Comparison of ENCODE assay signal across 8 mouse cellular contexts in the genomic region with DNA sequence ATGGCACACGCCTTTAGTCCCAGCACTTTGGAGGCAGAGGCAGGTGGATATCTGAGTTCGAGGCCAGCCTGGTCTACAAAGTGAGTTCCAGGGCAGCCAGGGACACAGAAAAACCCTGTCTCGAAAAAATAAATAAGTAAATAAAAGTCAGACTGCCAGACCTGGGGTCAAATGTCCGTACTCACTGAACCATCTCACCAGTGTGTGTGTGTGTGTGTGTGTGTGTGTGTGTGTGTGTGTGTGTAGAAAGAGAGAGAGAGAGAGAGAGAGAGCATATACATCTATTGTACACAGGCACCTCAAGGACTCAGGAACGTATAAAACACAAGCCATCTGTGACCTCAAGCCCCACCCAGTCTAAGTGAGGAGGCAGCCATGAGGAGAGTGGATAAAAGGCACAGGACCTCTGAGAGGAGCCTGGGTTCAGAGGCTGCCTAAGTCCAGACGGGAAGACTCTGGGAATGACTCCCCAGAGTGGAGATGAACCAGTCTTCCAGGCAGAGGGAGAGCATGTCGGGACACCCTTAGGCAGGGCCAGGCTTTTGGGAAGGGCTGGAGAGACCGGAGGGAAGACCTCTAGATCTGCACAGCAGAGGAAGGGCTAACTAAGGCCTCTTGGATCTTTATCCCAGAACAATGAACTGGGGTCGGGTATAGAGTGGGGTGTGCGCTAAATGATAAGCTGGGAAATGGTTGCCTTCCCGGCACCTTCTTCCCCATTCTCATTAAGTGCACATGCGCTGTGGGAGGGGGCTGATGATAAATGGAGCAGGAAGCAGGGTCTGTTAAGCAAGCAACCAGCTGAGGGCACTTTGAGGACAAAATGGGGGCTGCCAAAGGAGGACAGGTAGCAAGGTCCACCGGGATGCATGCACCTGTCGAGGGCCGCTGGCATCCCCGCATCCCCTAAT. TPM values are rescaled to one million over a fixed set of nuclear protein-coding genes. Genes with fewer than 3 reads are reported as not detected.
A peak's percentile ranks its signal among the peaks of the same experiment; 100 is the strongest.
DNase-seq lines count a peak whose midpoint lies in the region; ATAC-seq and TF ChIP-seq lines count a peak whose summit lies in the region.

No protein-coding gene starts in this region.

- H3K9ac ChIP-seq in hindbrain, postnatal 0 days (replicated peaks; ENCODE audit: low read length), result peak overlapping the region; percentile 33
- peak overlapping the region; percentile 31; the same call in 1 of the 2 replicates for H3K9ac ChIP-seq in liver, embryonic 11.5 days (ENCODE audit: low read depth, low read length)

- H3K4me3 ChIP-seq in E14TG2a.4 (replicated peaks; ENCODE audit: low read length), result peak overlapping the region; percentile 66
- H3K4me3 ChIP-seq in hindbrain, postnatal 0 days (ENCODE audit: low read length), result 0 out of 2 replicates have a peak overlapping the region, but pooled peaks have one; percentile 13
- H3K4me3 ChIP-seq in liver, embryonic 11.5 days (ENCODE audit: low read depth, low read length), result peak overlapping the region; percentile 24; the same call in 1 of the 2 replicates

- no peak for TF ChIP-seq CTCF in E14TG2a.4 (conservative IDR thresholded peaks at IDR 0.05; ENCODE audit: low read length)
- TF ChIP-seq CTCF in hindbrain, postnatal 0 days (IDR thresholded peaks at IDR 0.05; ENCODE audit: low read depth), result no peak

- peak overlapping the region; percentile 47 for H3K4me2 ChIP-seq in hindbrain, postnatal 0 days (ENCODE audit: low read depth, low read length)
- H3K4me2 ChIP-seq in liver, embryonic 11.5 days, result peak overlapping the region; percentile 63

- H3K9me3 ChIP-seq in E14TG2a.4 (ENCODE audit: low read length), result no peaks in the 10 kb centered on the region
- H3K9me3 ChIP-seq in hindbrain, postnatal 0 days (ENCODE audit: low read length), result no peaks in the 10 kb centered on the region
- no peaks in the 10 kb centered on the region for H3K9me3 ChIP-seq in liver, embryonic 11.5 days (ENCODE audit: control insufficient read depth, low read length)

- no peaks in the 10 kb centered on the region for H3K36me3 ChIP-seq in E14TG2a.4 (ENCODE audit: insufficient read depth, low read length)
- H3K36me3 ChIP-seq in hindbrain, postnatal 0 days (ENCODE audit: insufficient read depth, low read length), result no peaks in the 10 kb centered on the region
- H3K36me3 ChIP-seq in liver, embryonic 11.5 days (ENCODE audit: control insufficient read depth, insufficient read depth, low read length), result no peaks in the 10 kb centered on the region

- H3K4me1 ChIP-seq in E14TG2a.4 (replicated peaks; ENCODE audit: low read depth, low read length), result peaks cover 32% of the 10 kb centered on the region
- peaks cover 7% of the 10 kb centered on the region for H3K4me1 ChIP-seq in hindbrain, postnatal 0 days (ENCODE audit: insufficient read depth, low read length)
- peaks cover 13% of the 10 kb centered on the region for H3K4me1 ChIP-seq in liver, embryonic 11.5 days (replicated peaks; ENCODE audit: control insufficient read depth, insufficient read depth, low read length)

- peaks cover 24% of the 10 kb centered on the region for H3K27me3 ChIP-seq in E14TG2a.4 (ENCODE audit: insufficient read depth, low read length)
- H3K27me3 ChIP-seq in hindbrain, postnatal 0 days (ENCODE audit: insufficient read depth, low read length), result no peaks in the 10 kb centered on the region
- no peaks in the 10 kb centered on the region for H3K27me3 ChIP-seq in liver, embryonic 11.5 days (replicated peaks; ENCODE audit: control insufficient read depth, insufficient read depth, low read length)

- WGBS in hindbrain, postnatal 0 days, result 28% methylated on average over 16 of the region's 16 CpGs
- WGBS in liver, embryonic 11.5 days, result 30% methylated on average over 16 of the region's 16 CpGs

- peak overlapping the region; percentile 82 for H3K27ac ChIP-seq in hindbrain, postnatal 0 days
- H3K27ac ChIP-seq in liver, embryonic 11.5 days (ENCODE audit: low read depth, low read length), result no peak overlapping the region

- ATAC-seq in hindbrain, postnatal 0 days, result peak; percentile 76
- ATAC-seq in liver, embryonic 11.5 days (replicated peaks; ENCODE audit: low FRiP score), result no peak
- no peak for ATAC-seq in monocyte, adult 5-6 weeks (replicated peaks; ENCODE audit: insufficient number of reproducible peaks, low FRiP score, low TSS enrichment, poor library complexity, severe bottlenecking)

- peak; percentile 58 for DNase-seq in brain, embryonic 18.5 days (ENCODE audit: low read depth, low spot score)
- peak; percentile 77 for DNase-seq in hindbrain, postnatal 0 days (ENCODE audit: low spot score)
- no peak for DNase-seq in liver, embryonic 11.5 days (ENCODE audit: low spot score)
- no peak for DNase-seq in adrenal gland, postnatal 36 days
- no peak for DNase-seq in urinary bladder, postnatal 4 days (ENCODE audit: low spot score in 2 of 2)
- DNase-seq in frontal cortex, postnatal 25 days (ENCODE audit: low spot score in 2 of 2), result no peak

RNA-seq across cellular contexts. Expression of a gene that starts 28.4 kb away (rescaled TPM):
- 2.5 and 3.6 TPM in 2 replicates for total RNA-seq in hindbrain, postnatal 0 days (2014; rRNA removed)
- polyA plus RNA-seq in hindbrain, postnatal 0 days (2015; fragmentation: Nextera tagmentation; extraction: Ambion mirVana), result 1.5 and 1.6 TPM in 2 replicates
- 14.8 and 17.4 TPM in 2 replicates for polyA plus RNA-seq in liver, embryonic 11.5 days (2014; fragmentation: Nextera tagmentation; extraction: Ambion mirVana)
- 189 to 215 TPM (median 210 TPM) in 3 replicates for total RNA-seq in monocyte, adult 5-6 weeks (2017)
- 1 to 10 TPM; 4.1 to 6.7 TPM for total RNA-seq in adrenal gland, postnatal 36 days (2021)

Comparison
In these comparisons a context has a peak if more than half of its experiments do, and no peak if none do; other contexts are left out.
1. H3K4me3 ChIP-seq: peak in every context shown above with its lines; median percentile 66 in E14TG2a.4; 24 in liver, embryonic 11.5 days; 13 in hindbrain, postnatal 0 days.
2. DNase-seq: peak in brain, embryonic 18.5 days (single experiment) and hindbrain, postnatal 0 days (single experiment); none in liver, embryonic 11.5 days (single experiment), adrenal gland, postnatal 36 days (0 of 2), urinary bladder, postnatal 4 days (0 of 2) and frontal cortex, postnatal 25 days (0 of 2).
3. RNA of a gene that starts 28.4 kb away (total RNA-seq): 189 to 215 TPM in monocyte, adult 5-6 weeks; 4.1 to 6.7 TPM in adrenal gland, postnatal 36 days and 2.5 to 3.6 TPM in hindbrain, postnatal 0 days; every median in the first group is over 10 times any median in the second.